Mouse (Mus musculus) liver, embryonic 12.5 days (tissue): ENCODE results near the gene Syngr3. TPM values are rescaled to one million over a fixed set of nuclear protein-coding genes. Genes with fewer than 3 reads are reported as not detected.

Source experiments
- ATAC-seq: fragments of 200-750 bp; cut with Nextera tagmentation; 2 replicates; pipeline ENCODE4 v1.8.0; 2017; ENCODE audit warnings: moderate number of reproducible peaks, mild to moderate bottlenecking, moderate library complexity
- H3K27ac ChIP-seq: fragments of 300-500 bp; sonication (generic); 2 replicates; pipeline ENCODE4 v1.5.1; 2016; ENCODE audit warnings: mild to moderate bottlenecking
- H3K27me3 ChIP-seq: fragments of 300-500 bp; sonication (generic); replicated peaks from 2 replicates; pipeline ENCODE4 v1.6.1; 2016; ENCODE audit warnings: mild to moderate bottlenecking, moderate library complexity
- H3K36me3 ChIP-seq: fragments of 300-500 bp; sonication (generic); 2 replicates; pipeline ENCODE4 v1.6.1; 2016; ENCODE audit warnings: mild to moderate bottlenecking, moderate library complexity
- H3K4me1 ChIP-seq: fragments of 300-500 bp; sonication (generic); 2 replicates; pipeline ENCODE4 v1.6.1; 2016
- H3K4me2 ChIP-seq: fragments of 300-500 bp; sonication (generic); 2 replicates; pipeline ENCODE4 v1.6.1; 2016; ENCODE audit warnings: mild to moderate bottlenecking, moderate library complexity
- H3K4me3 ChIP-seq: fragments of 300-500 bp; sonication (generic); 2 replicates; pipeline ENCODE4 v1.5.1; 2016; ENCODE audit warnings: mild to moderate bottlenecking, moderate library complexity
- H3K9ac ChIP-seq: fragments of 300-500 bp; sonication (generic); 2 replicates; pipeline ENCODE4 v1.6.1; 2016; ENCODE audit warnings: mild to moderate bottlenecking, moderate library complexity
- H3K9me3 ChIP-seq: fragments of 300-500 bp; sonication (generic); replicated peaks from 2 replicates; pipeline ENCODE4 v1.6.1; 2016; ENCODE audit warnings: mild to moderate bottlenecking, moderate library complexity
- WGBS: fragments of 180-500 bp; shearing (Covaris S2); methylation state at CpG from one replicate; pipeline ENCODE4 v1.1.7; 2016; ENCODE audit not compliant: insufficient replicate concordance; 5-methylcytosine and 5-hydroxymethylcytosine counted together
- polyA plus RNA-seq: library from polyadenylated mRNA; unstranded; fragments of >200 nt; fragmentation: Nextera tagmentation; extraction: Ambion mirVana; gene quantifications from 2 replicates; pipeline ENCODE4 v1.2.1, GENCODE M21; 2016

The Syngr3 gene
- polyA plus RNA-seq, 1 experiment from 2014 or later = 0.27 TPM

- Histone ChIP-seq H3K9me3 (no peaks in the 10 kb centered on the region), H3K4me3 (no peak overlapping the region), H3K4me1 (peaks cover 33% of the 10 kb centered on the region), H3K9ac (no peak overlapping the region), H3K27me3 (no peaks in the 10 kb centered on the region; the same call in 1 of the 2 replicates), H3K4me2 (no peak overlapping the region), H3K27ac (no peak overlapping the region), H3K36me3 (peaks cover 15% of the 10 kb centered on the region; the same call in 1 of the 2 replicates)
- ATAC-seq = no peak
- 78% methylated on average over 7 of the region's 7 CpGs for WGBS
Measured at GRCm38 (mm10) chr17:24640119-24640518, 49.6 kb downstream of the Syngr3 start.

- 80% methylated on average over 5 of the region's 5 CpGs for WGBS
- no peak overlapping the region for H3K9ac ChIP-seq
- H3K36me3 ChIP-seq = peaks cover 15% of the 10 kb centered on the region; the same call in 1 of the 2 replicates
Measured at GRCm38 (mm10) chr17:24639571-24639988, 50.2 kb downstream of the Syngr3 start.

GRCm38 (mm10) chr17:24638840-24639239 lies 50.9 kb downstream of the Syngr3 start:
- H3K4me1 ChIP-seq = peaks cover 21% of the 10 kb centered on the region
- ATAC-seq = no peak
- no peak overlapping the region for H3K9ac ChIP-seq

More at GRCm38 (mm10) chr17:24639571-24639988, 50.2 kb downstream of the Syngr3 start:
- H3K4me2 ChIP-seq = no peak overlapping the region
- H3K27ac ChIP-seq = no peak overlapping the region
- no peaks in the 10 kb centered on the region for H3K9me3 ChIP-seq
- peaks cover 27% of the 10 kb centered on the region for H3K4me1 ChIP-seq
- ATAC-seq = no peak
- no peak overlapping the region for H3K4me3 ChIP-seq
- no peaks in the 10 kb centered on the region for H3K27me3 ChIP-seq

GRCm38 (mm10) chr17:24638214-24638613 lies 51.5 kb downstream of the Syngr3 start:
- peaks cover 15% of the 10 kb centered on the region; the same call in 1 of the 2 replicates for H3K36me3 ChIP-seq
- H3K4me2 ChIP-seq = no peak overlapping the region
- 82% methylated on average over 4 of the region's 4 CpGs for WGBS
- H3K27me3 ChIP-seq = no peaks in the 10 kb centered on the region
- no peaks in the 10 kb centered on the region for H3K9me3 ChIP-seq
- no peak for ATAC-seq
- H3K4me3 ChIP-seq = no peak overlapping the region
- no peak overlapping the region for H3K27ac ChIP-seq
- H3K4me1 ChIP-seq = peaks cover 23% of the 10 kb centered on the region
- no peak overlapping the region for H3K9ac ChIP-seq

More at GRCm38 (mm10) chr17:24638840-24639239, 50.9 kb downstream of the Syngr3 start:
- Histone ChIP-seq H3K27me3 (no peaks in the 10 kb centered on the region), H3K27ac (no peak overlapping the region), H3K4me2 (no peak overlapping the region), H3K4me3 (no peak overlapping the region), H3K36me3 (peaks cover 15% of the 10 kb centered on the region; the same call in 1 of the 2 replicates), H3K9me3 (no peaks in the 10 kb centered on the region)
- 73% methylated on average over 9 of the region's 9 CpGs for WGBS

- Histone ChIP-seq H3K4me3 (no peak overlapping the region), H3K36me3 (peaks cover 15% of the 10 kb centered on the region; the same call in 1 of the 2 replicates), H3K27me3 (no peaks in the 10 kb centered on the region), H3K27ac (no peak overlapping the region), H3K4me2 (no peak overlapping the region), H3K9ac (no peak overlapping the region), H3K9me3 (no peaks in the 10 kb centered on the region), H3K4me1 (peaks cover 31% of the 10 kb centered on the region)
- no peak for ATAC-seq
- 60% methylated on average over 5 of the region's 5 CpGs for WGBS
Measured at GRCm38 (mm10) chr17:24636781-24637481, 52.8 kb downstream of the Syngr3 start.

- Histone ChIP-seq H3K9me3 (no peaks in the 10 kb centered on the region), H3K27ac (no peak overlapping the region), H3K36me3 (peaks cover 15% of the 10 kb centered on the region), H3K4me1 (peaks cover 36% of the 10 kb centered on the region), H3K4me2 (no peak overlapping the region), H3K27me3 (no peaks in the 10 kb centered on the region), H3K9ac (no peak overlapping the region), H3K4me3 (no peak overlapping the region)
- no peak for ATAC-seq
- 87% methylated on average over 5 of the region's 5 CpGs for WGBS
Measured at GRCm38 (mm10) chr17:24635694-24636093, 54.1 kb downstream of the Syngr3 start.

Other genes with a start within 250 kb of the Syngr3 start
- 0.70 and 0.96 TPM in 2 replicates for gene Dnase1l2, start 246.8 kb downstream of the Syngr3 start, polyA plus RNA-seq
- gene E4f1, start 219.6 kb downstream of the Syngr3 start, polyA plus RNA-seq = 19.2 and 20.7 TPM in 2 replicates
- 99.5 and 101 TPM in 2 replicates for gene Pgp, start 219.6 kb downstream of the Syngr3 start, polyA plus RNA-seq
- 0.18 TPM in 1 of 2 replicates, not detected in the other for gene Bricd5, start 216.1 kb downstream of the Syngr3 start, polyA plus RNA-seq
- gene Mlst8, start 210.9 kb downstream of the Syngr3 start, polyA plus RNA-seq = 17.2 and 19.4 TPM in 2 replicates
- 0.14 and 0.32 TPM in 2 replicates for gene Caskin1, start 201.4 kb downstream of the Syngr3 start, polyA plus RNA-seq
- 52.2 and 55.4 TPM in 2 replicates for gene Traf7, start 162.0 kb downstream of the Syngr3 start, polyA plus RNA-seq
- gene Rab26, start 155.7 kb downstream of the Syngr3 start, polyA plus RNA-seq = 1.3 and 1.9 TPM in 2 replicates
- gene Pkd1, start 140.1 kb downstream of the Syngr3 start, polyA plus RNA-seq = 6.0 and 6.5 TPM in 2 replicates
- 30.8 and 35.0 TPM in 2 replicates for gene Tsc2, start 57.3 kb downstream of the Syngr3 start, polyA plus RNA-seq
- 11.3 and 12.4 TPM in 2 replicates for gene Nthl1, start 57.3 kb downstream of the Syngr3 start, polyA plus RNA-seq
- 14.6 and 15.2 TPM in 2 replicates for gene Slc9a3r2, start 39.6 kb downstream of the Syngr3 start, polyA plus RNA-seq
- 0.33 TPM in 1 of 2 replicates, not detected in the other for gene Npw, start 31.5 kb downstream of the Syngr3 start, polyA plus RNA-seq
- 19.7 and 20.4 TPM in 2 replicates for gene Zfp598, start 20.3 kb downstream of the Syngr3 start, polyA plus RNA-seq
- 51.4 and 52.5 TPM in 2 replicates for gene Gfer, start 6.2 kb upstream of the Syngr3 start, polyA plus RNA-seq
- gene Noxo1, start 6.3 kb upstream of the Syngr3 start, polyA plus RNA-seq = 0.51 and 0.58 TPM in 2 replicates
- 65.4 and 71.8 TPM in 2 replicates for gene Tbl3, start 17.7 kb upstream of the Syngr3 start, polyA plus RNA-seq
- 0.19 and 0.46 TPM in 2 replicates for gene Rnf151, start 28.1 kb upstream of the Syngr3 start, polyA plus RNA-seq
- gene Rps2, start 28.2 kb upstream of the Syngr3 start, polyA plus RNA-seq = 1,444 and 1,454 TPM in 2 replicates
- gene Ndufb10, start 34.5 kb upstream of the Syngr3 start, polyA plus RNA-seq = 233 and 239 TPM in 2 replicates
- gene Rpl3l, start 37.9 kb upstream of the Syngr3 start, polyA plus RNA-seq = not detected in 2 replicates
- 20.8 and 21.6 TPM in 2 replicates for gene Msrb1, start 46.7 kb upstream of the Syngr3 start, polyA plus RNA-seq
- gene Hs3st6, start 63.0 kb upstream of the Syngr3 start, polyA plus RNA-seq = not detected in 2 replicates
- gene Meiob, start 114.3 kb upstream of the Syngr3 start, polyA plus RNA-seq = 1.5 TPM in 2 replicates
- 61.1 and 64.8 TPM in 2 replicates for gene Hagh, start 150.2 kb upstream of the Syngr3 start, polyA plus RNA-seq
- gene Fahd1, start 160.4 kb upstream of the Syngr3 start, polyA plus RNA-seq = 34.2 and 34.6 TPM in 2 replicates
- gene Igfals, start 176.0 kb upstream of the Syngr3 start, polyA plus RNA-seq = 5.3 and 5.4 TPM in 2 replicates
- 97.7 and 108 TPM in 2 replicates for gene Nubp2, start 196.4 kb upstream of the Syngr3 start, polyA plus RNA-seq
- gene Spsb3, start 196.7 kb upstream of the Syngr3 start, polyA plus RNA-seq = 37.5 and 40.0 TPM in 2 replicates
- gene Eme2, start 205.1 kb upstream of the Syngr3 start, polyA plus RNA-seq = 20.3 and 21.4 TPM in 2 replicates
- 101 and 106 TPM in 2 replicates for gene Mrps34, start 205.2 kb upstream of the Syngr3 start, polyA plus RNA-seq
- gene Nme3, start 206.5 kb upstream of the Syngr3 start, polyA plus RNA-seq = 67.9 and 68.8 TPM in 2 replicates
- gene Mapk8ip3, start 247.0 kb upstream of the Syngr3 start, polyA plus RNA-seq = 15.6 and 15.8 TPM in 2 replicates